Mouse (Mus musculus): Measurements from ENCODE around the gene Inka1. TPM values are rescaled to one million over a fixed set of nuclear protein-coding genes. Genes with fewer than 3 reads are reported as not detected.
"Not testable (repeated sequence)": the region's sequence is repeated elsewhere in the genome, so short reads cannot be mapped to it uniquely, and the experiment has no call there.

Gene Inka1
- total RNA-seq (2021): 1 to 10 TPM; 3.9 to 4.0 TPM

GRCm38 (mm10) chr9:107985131-107986119, at the start of gene Inka1:
TSS of gene Inka1 (minus strand) at chr9:107985879.
- intact Hi-C loops (cut with DNase I): loop anchor here (1.0 to 5.0 kb wide), 2 partner anchors 21 to 83 kb away; no protein-coding TSS in a partner anchor
- peak; percentile 76 to 87 for DNase-seq (ENCODE audit: low spot score in 2 of 2)

GRCm38 (mm10) chr9:108032126-108032525, 46.4 kb upstream of the Inka1 start:
- DNase-seq (ENCODE audit: low spot score in 2 of 2): no peak
- intact Hi-C loops (cut with DNase I): no loop called here

- DNase-seq (ENCODE audit: low spot score in 2 of 2): no peak
Measured at GRCm38 (mm10) chr9:108027867-108028266, 42.2 kb upstream of the Inka1 start.

GRCm38 (mm10) chr9:108026584-108026983, 40.9 kb upstream of the Inka1 start:
- intact Hi-C loops (cut with DNase I): no loop called here
- DNase-seq (ENCODE audit: low spot score in 2 of 2): no peak

More at GRCm38 (mm10) chr9:108027867-108028266, 42.2 kb upstream of the Inka1 start:
- intact Hi-C loops (cut with DNase I): no loop called here

- no peak for DNase-seq (ENCODE audit: low spot score in 2 of 2)
- intact Hi-C loops (cut with DNase I): no loop called here
Measured at GRCm38 (mm10) chr9:108023216-108023615, 37.5 kb upstream of the Inka1 start.

GRCm38 (mm10) chr9:108020741-108021140, 35.1 kb upstream of the Inka1 start:
- DNase-seq (ENCODE audit: low spot score in 2 of 2): no peak
- intact Hi-C loops (cut with DNase I): no loop called here

- intact Hi-C loops (cut with DNase I): no loop called here
- DNase-seq (ENCODE audit: low spot score in 2 of 2): peak in 1 of 2 experiments; percentile 83
Measured at GRCm38 (mm10) chr9:108017127-108017526, 31.4 kb upstream of the Inka1 start.

GRCm38 (mm10) chr9:108013577-108013976, 27.9 kb upstream of the Inka1 start:
- DNase-seq (ENCODE audit: low spot score in 2 of 2); intact Hi-C loops (cut with DNase I): not testable (repeated sequence)

GRCm38 (mm10) chr9:108010385-108010784, 24.7 kb upstream of the Inka1 start:
- no peak for DNase-seq (ENCODE audit: low spot score in 2 of 2)
- intact Hi-C loops (cut with DNase I): no loop called here

GRCm38 (mm10) chr9:108008041-108008440, 22.4 kb upstream of the Inka1 start:
- DNase-seq (ENCODE audit: low spot score in 2 of 2): no peak
- intact Hi-C loops (cut with DNase I): no loop called here

- DNase-seq (ENCODE audit: low spot score in 2 of 2): peak; percentile 20 to 23
- intact Hi-C loops (cut with DNase I): loop anchor here (5.0 kb wide), 1 partner anchor 44 kb away; the partner anchor contains the start of gene Gmppb
Measured at GRCm38 (mm10) chr9:108003531-108003890, 17.8 kb upstream of the Inka1 start.

- peak in 1 of 2 experiments; percentile 31 for DNase-seq (ENCODE audit: low spot score in 2 of 2)
- intact Hi-C loops (cut with DNase I): loop anchor here (5.0 kb wide), 1 partner anchor 44 kb away; the partner anchor contains the start of gene Gmppb
Measured at GRCm38 (mm10) chr9:108002778-108003530, 17.3 kb upstream of the Inka1 start.

GRCm38 (mm10) chr9:108001922-108002770, 16.5 kb upstream of the Inka1 start, which contains the start of gene Ip6k1:
TSS of gene Ip6k1 (plus strand) at chr9:108002501.
- peak; percentile 100 for DNase-seq (ENCODE audit: low spot score in 2 of 2)
- intact Hi-C loops (cut with DNase I): loop anchor here (5.0 kb wide), 1 partner anchor 45 kb away; the partner anchor contains the start of gene Gmppb

GRCm38 (mm10) chr9:107996049-107996448, 10.4 kb upstream of the Inka1 start, which contains the start of gene Gm20662:
TSS of gene Gm20662 (plus strand) at chr9:107996349.
- DNase-seq (ENCODE audit: low spot score in 2 of 2): no peak
- intact Hi-C loops (cut with DNase I): no loop called here

GRCm38 (mm10) chr9:107995513-107995912, 9.8 kb upstream of the Inka1 start:
- intact Hi-C loops (cut with DNase I): no loop called here
- no peak for DNase-seq (ENCODE audit: low spot score in 2 of 2)

- DNase-seq (ENCODE audit: low spot score in 2 of 2): no peak
- intact Hi-C loops (cut with DNase I): no loop called here
Measured at GRCm38 (mm10) chr9:107994464-107994863, 8.8 kb upstream of the Inka1 start.

- intact Hi-C loops (cut with DNase I): no loop called here
Measured at GRCm38 (mm10) chr9:107993013-107993412, 7.3 kb upstream of the Inka1 start.

GRCm38 (mm10) chr9:107992197-107992596, 6.5 kb upstream of the Inka1 start, which contains the start of gene Cdhr4:
TSS of gene Cdhr4 (plus strand) at chr9:107992497.
- intact Hi-C loops (cut with DNase I): no loop called here
- no peak for DNase-seq (ENCODE audit: low spot score in 2 of 2)

More at GRCm38 (mm10) chr9:107993013-107993412, 7.3 kb upstream of the Inka1 start:
- no peak for DNase-seq (ENCODE audit: low spot score in 2 of 2)

GRCm38 (mm10) chr9:107987950-107988349, 2.3 kb upstream of the Inka1 start:
- DNase-seq (ENCODE audit: low spot score in 2 of 2): no peak
- intact Hi-C loops (cut with DNase I): loop anchor here (5.0 kb wide), 1 partner anchor 86 kb away; no protein-coding TSS in a partner anchor
